Comparison of ENCODE assay signal across 8 mouse cellular contexts in the genomic region with DNA sequence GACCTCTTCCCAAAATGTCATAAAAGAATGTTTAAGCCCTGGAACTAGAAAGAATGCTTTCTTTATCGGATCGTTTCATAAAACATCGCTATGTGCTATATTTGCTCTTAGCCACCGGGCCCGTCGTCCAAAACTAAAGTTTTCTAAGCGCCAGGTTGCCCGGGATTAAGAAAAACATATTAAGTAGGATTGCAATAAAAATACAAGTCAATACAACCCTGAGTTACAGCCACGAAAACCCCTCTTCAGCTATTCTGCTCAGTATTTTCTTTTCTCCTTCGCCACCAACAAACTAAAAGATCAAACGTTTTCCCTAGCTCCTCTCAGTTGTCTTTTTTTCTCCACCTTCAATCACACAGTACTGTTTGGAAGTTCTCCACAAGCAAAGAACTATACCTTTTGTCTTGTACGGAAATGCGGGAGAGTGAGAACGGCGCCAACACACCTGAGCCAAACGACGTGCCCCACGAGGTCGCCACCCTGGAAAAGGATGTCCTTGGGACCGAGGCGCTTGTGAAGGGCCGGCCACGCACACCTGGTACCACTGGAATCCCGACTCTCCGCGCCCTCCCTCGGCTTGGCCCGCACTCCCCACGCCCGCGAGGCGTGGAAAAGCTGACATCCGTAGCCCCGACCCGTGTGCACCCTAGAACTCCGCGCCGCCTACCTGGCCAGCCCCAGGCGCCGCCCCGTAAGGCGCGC. TPM values are rescaled to one million over a fixed set of nuclear protein-coding genes. Genes with fewer than 3 reads are reported as not detected.
DNase-seq lines count a peak whose midpoint lies in the region; ATAC-seq and TF ChIP-seq lines count a peak whose summit lies in the region.

No protein-coding gene starts in this region.

- peak; percentile 11 for DNase-seq in embryonic facial prominence, embryonic 10.5 days (ENCODE audit: low spot score)
- no peak for DNase-seq in hindbrain, embryonic 14.5 days (ENCODE audit: low spot score)
- no peak for DNase-seq in liver, embryonic 13.5 days
- no peak for DNase-seq in cerebellum, adult 11 months
- DNase-seq in layer of hippocampus, adult 11-12 months (ENCODE audit: low spot score): no peak

- H3K36me3 ChIP-seq in erythroblast, embryonic 14.5 days (ENCODE audit: control insufficient read depth): no peaks in the 10 kb centered on the region
- H3K36me3 ChIP-seq in embryonic facial prominence, embryonic 10.5 days (replicated peaks): no peaks in the 10 kb centered on the region
- H3K36me3 ChIP-seq in hindbrain, embryonic 14.5 days (replicated peaks; ENCODE audit: control insufficient read depth, insufficient read depth): no peaks in the 10 kb centered on the region
- no peaks in the 10 kb centered on the region for H3K36me3 ChIP-seq in liver, embryonic 13.5 days

- no peak for TF ChIP-seq CTCF in olfactory bulb, adult 2 months (IDR thresholded peaks at IDR 0.05; ENCODE audit: insufficient read depth, low read depth, low read length)

- peak overlapping the region; percentile 57 for H3K9ac ChIP-seq in hindbrain, embryonic 14.5 days
- 0 out of 2 replicates have a peak overlapping the region, but pooled peaks have one; percentile 26 for H3K9ac ChIP-seq in liver, embryonic 13.5 days

- ATAC-seq in erythroblast, adult 5-6 weeks (replicated peaks; ENCODE audit: low FRiP score, poor library complexity, severe bottlenecking): no peak
- ATAC-seq in hindbrain, embryonic 14.5 days (ENCODE audit: low FRiP score): no peak
- no peak for ATAC-seq in liver, embryonic 13.5 days (ENCODE audit: low read depth)

- H3K4me1 ChIP-seq in erythroblast, embryonic 14.5 days (ENCODE audit: control insufficient read depth): no peaks in the 10 kb centered on the region
- H3K4me1 ChIP-seq in embryonic facial prominence, embryonic 10.5 days: peaks cover 43% of the 10 kb centered on the region
- peaks cover 14% of the 10 kb centered on the region for H3K4me1 ChIP-seq in hindbrain, embryonic 14.5 days (replicated peaks; ENCODE audit: control insufficient read depth, insufficient read depth, low read length)
- H3K4me1 ChIP-seq in liver, embryonic 13.5 days (replicated peaks): no peaks in the 10 kb centered on the region
- H3K4me1 ChIP-seq in olfactory bulb, adult 2 months (ENCODE audit: control insufficient read depth, insufficient read depth, low read length): peaks cover 18% of the 10 kb centered on the region

- peak overlapping the region; percentile 46 for H3K4me3 ChIP-seq in erythroblast, embryonic 14.5 days (replicated peaks)
- peak overlapping the region; percentile 78 for H3K4me3 ChIP-seq in embryonic facial prominence, embryonic 10.5 days
- H3K4me3 ChIP-seq in hindbrain, embryonic 14.5 days (replicated peaks; ENCODE audit: low read length): peak overlapping the region; percentile 62
- peak overlapping the region; percentile 56 for H3K4me3 ChIP-seq in liver, embryonic 13.5 days (replicated peaks)
- H3K4me3 ChIP-seq in olfactory bulb, adult 2 months (ENCODE audit: insufficient read depth, low read depth, low read length): peak overlapping the region; percentile 63

- TF ChIP-seq POLR2A in olfactory bulb, adult 2 months (IDR thresholded peaks at IDR 0.05; ENCODE audit: insufficient read depth, low read depth, low read length): 0 out of 2 replicates have a peak, but pooled peaks have one; percentile 8

- 0 out of 2 replicates have a peak, but pooled peaks cover 2% of the 10 kb centered on the region for H3K9me3 ChIP-seq in erythroblast, embryonic 14.5 days (ENCODE audit: control insufficient read depth, low read length)
- H3K9me3 ChIP-seq in embryonic facial prominence, embryonic 10.5 days: no peaks in the 10 kb centered on the region
- H3K9me3 ChIP-seq in hindbrain, embryonic 14.5 days (ENCODE audit: control insufficient read depth, low read length): no peaks in the 10 kb centered on the region
- H3K9me3 ChIP-seq in liver, embryonic 13.5 days (replicated peaks): no peaks in the 10 kb centered on the region

- peaks cover 66% of the 10 kb centered on the region for H3K27me3 ChIP-seq in erythroblast, embryonic 14.5 days (ENCODE audit: control insufficient read depth)
- peaks cover 100% of the 10 kb centered on the region for H3K27me3 ChIP-seq in embryonic facial prominence, embryonic 10.5 days (replicated peaks; ENCODE audit: low read depth, poor library complexity, severe bottlenecking)
- peaks cover 79% of the 10 kb centered on the region for H3K27me3 ChIP-seq in hindbrain, embryonic 14.5 days (ENCODE audit: control insufficient read depth, insufficient read depth, low read length)
- peaks cover 77% of the 10 kb centered on the region for H3K27me3 ChIP-seq in liver, embryonic 13.5 days

- peak overlapping the region; percentile 97 for H3K4me2 ChIP-seq in hindbrain, embryonic 14.5 days (replicated peaks)
- H3K4me2 ChIP-seq in liver, embryonic 13.5 days: peak overlapping the region; percentile 63

- WGBS in embryonic facial prominence, embryonic 10.5 days: under 1% methylated on average over 43 of the region's 43 CpGs
- WGBS in hindbrain, embryonic 14.5 days: under 1% methylated on average over 43 of the region's 43 CpGs
- WGBS in liver, embryonic 13.5 days (ENCODE audit: insufficient replicate concordance): 2% methylated on average over 43 of the region's 43 CpGs
- 3% methylated on average over 43 of the region's 43 CpGs for WGBS in olfactory bulb, adult 2 months

- peak overlapping the region; percentile 80; the same call in 1 of the 2 replicates for H3K27ac ChIP-seq in embryonic facial prominence, embryonic 10.5 days (replicated peaks)
- no peak overlapping the region for H3K27ac ChIP-seq in hindbrain, embryonic 14.5 days
- H3K27ac ChIP-seq in liver, embryonic 13.5 days: no peak overlapping the region
- peak overlapping the region; percentile 44 for H3K27ac ChIP-seq in olfactory bulb, adult 2 months (ENCODE audit: insufficient read depth, low read depth, low read length)

RNA-seq across cellular contexts. Expression of gene Stox2, which starts 34.0 kb away (rescaled TPM):
- polyA plus RNA-seq in erythroblast, embryonic 14.5 days (2012): 0.01 and 0.02 TPM in 2 replicates
- not detected in 2 replicates for total RNA-seq in erythroblast, adult 5-6 weeks (2015; ENCODE audit: low replicate concordance)
- 0.14 and 0.26 TPM in 2 replicates for total RNA-seq in erythroblast, adult 5-6 weeks (2017; ENCODE audit: low replicate concordance)
- 16.8 and 19.5 TPM in 2 replicates for polyA plus RNA-seq in embryonic facial prominence, embryonic 10.5 days (2016; fragmentation: Nextera tagmentation; extraction: Ambion mirVana)
- 39.9 and 46.5 TPM in 2 replicates for polyA plus RNA-seq in hindbrain, embryonic 14.5 days (2014; fragmentation: Nextera tagmentation; extraction: Ambion mirVana)
- polyA plus RNA-seq in liver, embryonic 13.5 days (2015; fragmentation: Nextera tagmentation; extraction: Ambion mirVana): 0.46 and 0.61 TPM in 2 replicates
- 219 and 288 TPM in 2 replicates for polyA plus RNA-seq in olfactory bulb, adult 2 months (2012; ENCODE audit: insufficient read depth, insufficient read length, low replicate concordance, missing spikeins)

Comparison
In these comparisons a context has a peak if more than half of its experiments do, and no peak if none do; other contexts are left out.
1. H3K27ac ChIP-seq: peak in embryonic facial prominence, embryonic 10.5 days (single experiment) and olfactory bulb, adult 2 months (single experiment); none in hindbrain, embryonic 14.5 days (single experiment) and liver, embryonic 13.5 days (single experiment).
2. RNA of gene Stox2, which starts 34.0 kb away (polyA plus RNA-seq): 219 to 288 TPM in olfactory bulb, adult 2 months, 39.9 to 46.5 TPM in hindbrain, embryonic 14.5 days and 16.8 to 19.5 TPM in embryonic facial prominence, embryonic 10.5 days; 0.46 to 0.61 TPM in liver, embryonic 13.5 days and 0.01 to 0.02 TPM in erythroblast, embryonic 14.5 days; every median in the first group is over 10 times any median in the second.
3. Peak in every context shown above with its lines, with median percentiles within 50 percentile points of each other: H3K4me3 ChIP-seq.